Comparison of ENCODE assay signal across 20 mouse cellular contexts in the genomic region with DNA sequence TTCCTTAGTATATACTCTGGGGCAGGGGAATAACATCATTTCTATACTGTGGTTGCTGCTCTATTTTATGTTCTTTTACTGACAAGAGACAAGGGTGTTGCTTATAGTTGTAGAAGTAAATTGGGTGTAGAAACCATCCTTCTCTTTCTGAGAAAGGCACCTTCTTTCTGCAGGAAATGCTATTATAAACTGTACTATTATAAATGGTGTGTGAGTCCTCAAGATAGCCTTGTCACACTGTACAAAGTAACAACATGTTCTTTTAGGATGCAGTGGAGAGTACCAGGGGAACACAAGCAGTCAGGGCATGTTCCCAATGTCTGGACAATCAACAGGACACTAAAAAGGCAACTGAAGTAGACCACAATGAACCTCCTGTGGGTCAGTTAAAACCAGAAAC.
"Had no signal": no experiment of that assay in that cellular context is flagged by ENCODE, and none has a peak within 500 bp of the region (broad histone marks: within the 10 kb centered on the region; RNA-seq: fewer than 3 reads in every experiment).

No protein-coding gene starts in this region.

- H3K9me3 ChIP-seq: liver, embryonic 13.5 days; liver, embryonic 15.5 days; midbrain, embryonic 10.5 days; midbrain, embryonic 12.5 days; neural tube, embryonic 13.5 days; neural tube, embryonic 15.5 days had no signal

- DNase-seq: liver; liver, embryonic 13.5 days; liver, postnatal 0 days; midbrain, embryonic 14.5 days; retina, postnatal 1 day; right cerebral cortex, adult 18-20 months; right cerebral cortex, postnatal 25 days; right cerebral cortex, postnatal 4 days; spleen, adult 18-20 months; thymus, adult 18-20 months; thymus, postnatal 14 days; thymus, postnatal 36 days had no signal

- H3K4me2 ChIP-seq: liver, embryonic 11.5 days; liver, embryonic 13.5 days; liver, embryonic 15.5 days; midbrain, embryonic 12.5 days; neural tube, embryonic 13.5 days; neural tube, embryonic 15.5 days had no signal

- H3K27ac ChIP-seq: liver, embryonic 13.5 days; liver, embryonic 15.5 days; midbrain, embryonic 10.5 days; midbrain, embryonic 12.5 days; neural tube, embryonic 13.5 days; neural tube, embryonic 15.5 days had no signal

- H3K9ac ChIP-seq: liver, embryonic 13.5 days; liver, embryonic 15.5 days; liver, postnatal 0 days; midbrain, embryonic 12.5 days; neural tube, embryonic 13.5 days; neural tube, embryonic 15.5 days had no signal

- H3K4me3 ChIP-seq: liver, embryonic 13.5 days; liver, embryonic 15.5 days; midbrain, embryonic 10.5 days; midbrain, embryonic 12.5 days; myocyte; neural tube, embryonic 13.5 days; neural tube, embryonic 15.5 days had no signal

- H3K4me1 ChIP-seq: liver, embryonic 13.5 days; liver, embryonic 15.5 days; midbrain, embryonic 10.5 days; midbrain, embryonic 12.5 days; neural tube, embryonic 13.5 days; neural tube, embryonic 15.5 days had no signal

- H3K27me3 ChIP-seq: liver, embryonic 13.5 days; liver, embryonic 15.5 days; midbrain, embryonic 12.5 days; neural tube, embryonic 13.5 days; neural tube, embryonic 15.5 days had no signal

- H3K36me3 ChIP-seq: liver, embryonic 13.5 days; liver, embryonic 15.5 days; midbrain, embryonic 10.5 days; midbrain, embryonic 12.5 days; neural tube, embryonic 13.5 days; neural tube, embryonic 15.5 days had no signal

- ATAC-seq: liver, postnatal 0 days; midbrain, embryonic 16.5 days had no signal
